Mouse (Mus musculus) cortical plate, adult 2 months (tissue): Measurements from ENCODE around the gene Cacna2d1.

Experiments
- CTCF ChIP-seq: fragments of 200-500 bp; IDR thresholded peaks from 2 replicates; pipeline ENCODE4 v1.5.1; 2011; ENCODE audit warnings: mild to moderate bottlenecking, control low read depth, low read length; ENCODE audit not compliant: insufficient read depth; ENCODE audit errors: extremely low read depth
- POLR2A ChIP-seq: fragments of 200-500 bp; IDR thresholded peaks from 2 replicates; pipeline ENCODE4 v1.6.1; 2011; ENCODE audit warnings: mild to moderate bottlenecking, low read length, control low read depth; ENCODE audit not compliant: insufficient read depth; ENCODE audit errors: extremely low read depth

- TF ChIP-seq CTCF (no peak), POLR2A (no peak)
Observed at GRCm38 (mm10) chr5:16184064-16184463, 249.6 kb downstream of the Cacna2d1 start.
